Mouse (Mus musculus): ENCODE measurements around the gene Aak1. TPM values are rescaled to one million over a fixed set of nuclear protein-coding genes. Genes with fewer than 3 reads are reported as not detected.

Gene Aak1
- polyA plus RNA-seq, 1 experiment, result 59.2 TPM

DNA sequence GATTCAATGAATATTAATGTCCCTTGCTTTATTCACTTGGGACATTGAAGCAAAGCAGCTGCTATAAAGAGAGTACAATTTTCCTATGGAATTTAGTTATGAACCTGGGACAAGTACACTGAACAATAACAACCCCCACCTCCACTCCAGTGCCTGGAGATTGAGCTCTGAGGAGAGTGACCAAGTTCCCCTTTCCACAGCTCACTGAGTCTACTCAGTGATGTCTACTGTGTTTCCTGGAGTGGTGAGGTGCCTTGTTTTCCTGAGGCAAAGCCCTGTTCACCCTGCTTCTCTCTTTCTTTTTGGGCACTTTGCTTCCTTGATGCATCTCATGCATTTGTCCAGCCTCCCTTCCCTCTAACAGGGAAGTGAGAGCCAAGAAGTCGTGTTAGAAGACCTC is 100.8 kb downstream of the Aak1 start:
- WGBS, result 72% methylated on average over 1 of the region's 1 CpGs
- no peak for DNase-seq
- peaks cover 68% of the 10 kb centered on the region for H3K36me3 ChIP-seq (ENCODE audit: control insufficient read depth, insufficient read depth, low read length)

DNA sequence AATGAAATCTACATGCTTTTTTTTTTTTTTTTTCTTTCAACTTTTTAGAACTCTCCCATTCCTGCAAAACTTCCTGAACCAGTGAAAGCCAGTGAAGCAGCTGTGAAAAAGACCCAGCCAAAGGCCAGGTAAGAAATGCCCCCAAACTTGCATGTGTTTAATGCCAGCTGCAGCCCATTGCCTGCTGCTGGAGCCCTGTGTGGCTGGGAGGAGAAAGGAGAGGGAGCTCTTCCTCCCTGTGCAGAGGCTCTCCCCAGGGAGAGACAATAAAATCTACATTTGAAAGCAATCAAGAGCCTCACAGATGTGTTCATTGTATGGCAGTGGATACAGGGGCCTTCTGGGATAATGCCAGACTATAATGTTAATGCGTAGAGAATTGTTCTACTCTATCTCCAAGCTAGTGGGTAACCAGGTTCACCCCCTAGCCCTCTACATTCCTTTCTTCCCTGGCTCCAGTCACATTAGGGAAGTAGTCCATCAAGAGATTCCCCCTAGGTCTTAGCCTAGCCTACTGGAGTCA is 101.5 kb downstream of the Aak1 start:
- H3K4me3 ChIP-seq (ENCODE audit: control insufficient read depth, insufficient read depth, low read length), result no peak overlapping the region
- DNase-seq, result no peak
- TF ChIP-seq POLR2A (IDR thresholded peaks at IDR 0.05; ENCODE audit: control insufficient read depth, extremely low read depth, insufficient read depth, low read length, poor library complexity) (no peak), CTCF (IDR thresholded peaks at IDR 0.05; ENCODE audit: borderline replicate concordance, control insufficient read depth, extremely low read depth, insufficient read depth, low read length, poor library complexity) (no peak)
- peaks cover 68% of the 10 kb centered on the region for H3K36me3 ChIP-seq (ENCODE audit: control insufficient read depth, insufficient read depth, low read length)
- H3K27ac ChIP-seq (ENCODE audit: control insufficient read depth, insufficient read depth, low read length), result no peak overlapping the region
- WGBS, result 92% methylated on average over 1 of the region's 1 CpGs
- no peaks in the 10 kb centered on the region for H3K27me3 ChIP-seq (ENCODE audit: control insufficient read depth, insufficient read depth, low read length)
- H3K4me1 ChIP-seq (replicated peaks; ENCODE audit: control insufficient read depth, insufficient read depth, low read length), result no peaks in the 10 kb centered on the region

More for the DNA sequence above, 100.8 kb downstream of the Aak1 start:
- Histone ChIP-seq H3K4me3 (ENCODE audit: control insufficient read depth, insufficient read depth, low read length) (no peak overlapping the region), H3K4me1 (replicated peaks; ENCODE audit: control insufficient read depth, insufficient read depth, low read length) (no peaks in the 10 kb centered on the region), H3K27me3 (ENCODE audit: control insufficient read depth, insufficient read depth, low read length) (no peaks in the 10 kb centered on the region), H3K27ac (ENCODE audit: control insufficient read depth, insufficient read depth, low read length) (no peak overlapping the region)
- TF ChIP-seq CTCF (IDR thresholded peaks at IDR 0.05; ENCODE audit: borderline replicate concordance, control insufficient read depth, extremely low read depth, insufficient read depth, low read length, poor library complexity), result no peak
- TF ChIP-seq POLR2A (IDR thresholded peaks at IDR 0.05; ENCODE audit: control insufficient read depth, extremely low read depth, insufficient read depth, low read length, poor library complexity), result no peak

DNA sequence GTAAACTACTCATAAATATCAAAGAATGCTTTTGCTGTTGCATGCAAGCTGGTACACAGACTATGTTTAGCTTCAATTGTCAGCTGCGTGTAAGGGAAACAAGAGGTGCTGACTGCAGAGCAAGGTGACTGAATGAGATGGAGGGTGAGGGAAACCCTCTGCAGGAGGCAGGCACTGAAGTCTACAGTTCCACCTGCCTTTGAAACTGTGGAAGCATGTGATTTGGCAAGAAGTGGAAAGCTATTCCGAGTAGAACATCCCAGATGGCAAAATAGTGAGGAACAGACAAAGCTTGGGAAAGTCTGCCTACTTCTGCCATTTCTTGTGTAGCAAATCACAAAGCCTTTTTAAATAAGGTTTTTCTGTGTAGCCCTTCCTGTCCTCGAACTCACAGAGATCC is 106.4 kb downstream of the Aak1 start:
- DNase-seq, result no peak
- Histone ChIP-seq H3K27me3 (ENCODE audit: control insufficient read depth, insufficient read depth, low read length) (no peaks in the 10 kb centered on the region), H3K27ac (ENCODE audit: control insufficient read depth, insufficient read depth, low read length) (no peak overlapping the region), H3K4me1 (replicated peaks; ENCODE audit: control insufficient read depth, insufficient read depth, low read length) (no peaks in the 10 kb centered on the region), H3K36me3 (ENCODE audit: control insufficient read depth, insufficient read depth, low read length) (peaks cover 60% of the 10 kb centered on the region), H3K4me3 (ENCODE audit: control insufficient read depth, insufficient read depth, low read length) (no peak overlapping the region)
- TF ChIP-seq POLR2A (IDR thresholded peaks at IDR 0.05; ENCODE audit: control insufficient read depth, extremely low read depth, insufficient read depth, low read length, poor library complexity) (no peak), CTCF (IDR thresholded peaks at IDR 0.05; ENCODE audit: borderline replicate concordance, control insufficient read depth, extremely low read depth, insufficient read depth, low read length, poor library complexity) (no peak)
- 89% methylated on average over 3 of the region's 3 CpGs for WGBS

DNA sequence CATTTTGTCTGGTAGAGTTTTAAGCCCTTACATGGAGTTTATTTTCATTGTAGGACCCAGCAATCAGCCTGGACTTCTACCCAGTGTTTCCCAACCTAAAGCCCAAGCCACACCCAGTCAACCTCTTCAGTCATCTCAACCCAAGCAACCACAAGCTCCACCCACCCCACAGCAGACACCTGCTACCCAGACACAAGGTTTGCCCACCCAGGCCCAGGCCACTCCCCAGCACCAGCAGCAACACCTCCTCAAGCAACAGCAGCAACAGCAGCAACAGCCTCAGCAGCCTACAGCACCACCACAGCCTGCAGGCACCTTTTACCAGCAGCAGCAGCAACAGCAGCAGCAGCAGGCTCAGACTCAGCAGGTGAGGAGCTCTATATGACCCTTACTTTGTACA is 106.9 kb downstream of the Aak1 start:
- DNase-seq, result peak; percentile 2
- no peaks in the 10 kb centered on the region for H3K27me3 ChIP-seq (ENCODE audit: control insufficient read depth, insufficient read depth, low read length)
- no peak for TF ChIP-seq POLR2A (IDR thresholded peaks at IDR 0.05; ENCODE audit: control insufficient read depth, extremely low read depth, insufficient read depth, low read length, poor library complexity)
- no peak for TF ChIP-seq CTCF (IDR thresholded peaks at IDR 0.05; ENCODE audit: borderline replicate concordance, control insufficient read depth, extremely low read depth, insufficient read depth, low read length, poor library complexity)
- no peak overlapping the region for H3K4me3 ChIP-seq (ENCODE audit: control insufficient read depth, insufficient read depth, low read length)
- peaks cover 60% of the 10 kb centered on the region for H3K36me3 ChIP-seq (ENCODE audit: control insufficient read depth, insufficient read depth, low read length)
- no peaks in the 10 kb centered on the region for H3K4me1 ChIP-seq (replicated peaks; ENCODE audit: control insufficient read depth, insufficient read depth, low read length)
- no peak overlapping the region for H3K27ac ChIP-seq (ENCODE audit: control insufficient read depth, insufficient read depth, low read length)

DNA sequence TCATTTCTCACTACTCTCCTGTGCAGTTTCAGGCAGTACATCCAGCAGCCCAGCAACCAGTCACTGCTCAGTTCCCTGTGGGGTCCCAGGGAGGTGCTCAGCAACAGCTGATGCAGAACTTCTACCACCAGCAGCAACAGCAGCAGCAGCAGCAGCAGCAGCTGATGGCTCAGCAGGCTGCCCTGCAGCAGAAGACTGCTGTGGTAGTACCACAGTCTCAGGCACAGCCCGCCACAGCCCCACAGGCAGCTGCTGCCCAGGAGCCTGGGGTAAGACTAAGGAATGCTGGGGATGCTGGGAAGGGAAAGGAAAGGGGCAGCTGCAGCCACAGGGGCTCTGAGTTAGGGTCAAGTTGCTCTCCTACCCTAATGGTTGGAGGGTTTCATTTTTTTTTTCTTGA is 109.7 kb downstream of the Aak1 start:
- no peaks in the 10 kb centered on the region for H3K27me3 ChIP-seq (ENCODE audit: control insufficient read depth, insufficient read depth, low read length)
- no peak overlapping the region for H3K27ac ChIP-seq (ENCODE audit: control insufficient read depth, insufficient read depth, low read length)
- no peak overlapping the region for H3K4me3 ChIP-seq (ENCODE audit: control insufficient read depth, insufficient read depth, low read length)
- WGBS, result 95% methylated on average over 1 of the region's 1 CpGs
- no peak for TF ChIP-seq POLR2A (IDR thresholded peaks at IDR 0.05; ENCODE audit: control insufficient read depth, extremely low read depth, insufficient read depth, low read length, poor library complexity)
- TF ChIP-seq CTCF (IDR thresholded peaks at IDR 0.05; ENCODE audit: borderline replicate concordance, control insufficient read depth, extremely low read depth, insufficient read depth, low read length, poor library complexity), result no peak
- no peaks in the 10 kb centered on the region for H3K4me1 ChIP-seq (replicated peaks; ENCODE audit: control insufficient read depth, insufficient read depth, low read length)
- DNase-seq, result no peak
- H3K36me3 ChIP-seq (ENCODE audit: control insufficient read depth, insufficient read depth, low read length), result peaks cover 64% of the 10 kb centered on the region

DNA sequence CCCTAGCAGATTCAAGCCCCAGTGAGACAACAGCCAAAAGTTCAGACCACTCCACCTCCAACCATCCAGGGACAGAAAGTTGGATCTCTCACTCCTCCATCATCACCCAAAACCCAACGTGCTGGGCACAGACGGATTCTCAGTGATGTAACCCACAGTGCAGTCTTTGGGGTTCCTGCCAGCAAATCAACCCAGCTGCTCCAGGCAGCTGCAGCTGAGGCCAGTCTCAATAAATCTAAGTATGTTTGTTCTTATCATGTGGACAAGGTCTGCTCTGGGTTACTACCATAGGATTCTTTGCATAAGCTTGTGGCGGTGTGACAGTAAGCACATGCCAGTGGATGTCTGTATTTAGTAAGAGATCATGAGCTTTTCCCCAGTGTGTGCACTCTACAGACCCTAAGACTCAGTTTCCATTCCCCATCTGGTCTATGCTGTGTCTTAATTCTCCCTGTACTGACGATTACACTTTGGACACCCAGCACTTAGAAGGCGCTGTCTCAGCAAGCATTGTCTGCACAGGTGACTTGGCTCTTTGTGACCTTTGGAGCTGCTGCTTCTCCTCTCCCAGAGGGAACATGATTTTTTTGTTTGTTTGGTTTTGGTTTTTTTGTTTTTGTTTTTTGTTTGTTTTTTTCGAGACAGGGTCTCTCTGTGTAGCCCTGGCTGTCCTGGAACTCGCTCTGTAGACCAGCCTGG is 114.8 kb downstream of the Aak1 start:
- DNase-seq, result no peak
- 97% methylated on average over 7 of the region's 7 CpGs for whole genome bisulfite sequencing
- no peak overlapping the region for H3K4me3 ChIP-seq (ENCODE audit: control insufficient read depth, insufficient read depth, low read length)
- no peaks in the 10 kb centered on the region for H3K4me1 ChIP-seq (replicated peaks; ENCODE audit: control insufficient read depth, insufficient read depth, low read length)
- H3K27ac ChIP-seq (ENCODE audit: control insufficient read depth, insufficient read depth, low read length), result no peak overlapping the region
- no peak for TF ChIP-seq POLR2A (IDR thresholded peaks at IDR 0.05; ENCODE audit: control insufficient read depth, extremely low read depth, insufficient read depth, low read length, poor library complexity)
- TF ChIP-seq CTCF (IDR thresholded peaks at IDR 0.05; ENCODE audit: borderline replicate concordance, control insufficient read depth, extremely low read depth, insufficient read depth, low read length, poor library complexity), result no peak
- no peaks in the 10 kb centered on the region for H3K27me3 ChIP-seq (ENCODE audit: control insufficient read depth, insufficient read depth, low read length)
- peaks cover 74% of the 10 kb centered on the region for H3K36me3 ChIP-seq (ENCODE audit: control insufficient read depth, insufficient read depth, low read length)

Measured in thymus, adult 2 months (tissue).